Mouse (Mus musculus) hindbrain, embryonic 14.5 days (tissue): ENCODE measurements around the gene Muc13. TPM values are rescaled to one million over a fixed set of nuclear protein-coding genes. Genes with fewer than 3 reads are reported as not detected.

Experiments
- ATAC-seq: fragments of 200-750 bp; cut with Nextera tagmentation; 2 replicates; pipeline ENCODE4 v1.8.0; 2017; ENCODE audit warnings: moderate number of reproducible peaks, mild to moderate bottlenecking, moderate TSS enrichment, moderate library complexity; ENCODE audit not compliant: low FRiP score
- DNase-seq: peaks from one replicate; pipeline ENCODE4 v3.0.0-alpha.2; 2015; ENCODE audit warnings: low spot score
- H3K27ac ChIP-seq: fragments of 300-500 bp; sonication (generic); 2 replicates; pipeline ENCODE4 v1.5.1; 2014; ENCODE audit warnings: mild to moderate bottlenecking, moderate library complexity
- H3K27me3 ChIP-seq: fragments of 300-500 bp; sonication (generic); 2 replicates; pipeline ENCODE4 v1.6.1; 2014; ENCODE audit warnings: mild to moderate bottlenecking, low read length, mixed read lengths; ENCODE audit not compliant: control insufficient read depth, insufficient read depth
- H3K36me3 ChIP-seq: fragments of 300-500 bp; sonication (generic); replicated peaks from 2 replicates; pipeline ENCODE4 v1.6.1; 2014; ENCODE audit not compliant: control insufficient read depth, insufficient read depth
- H3K4me1 ChIP-seq: fragments of 300-500 bp; sonication (generic); replicated peaks from 2 replicates; pipeline ENCODE4 v1.6.1; 2014; ENCODE audit warnings: antibody characterized with exemption, low read length, mixed read lengths; ENCODE audit not compliant: control insufficient read depth, insufficient read depth
- H3K4me2 ChIP-seq: fragments of 300-500 bp; sonication (generic); replicated peaks from 2 replicates; pipeline ENCODE4 v1.6.1; 2014; ENCODE audit warnings: mild to moderate bottlenecking, moderate library complexity
- H3K4me3 ChIP-seq: fragments of 300-500 bp; sonication (generic); replicated peaks from 2 replicates; pipeline ENCODE4 v1.5.1; 2014; ENCODE audit warnings: mild to moderate bottlenecking, low read length
- H3K9ac ChIP-seq: fragments of 300-500 bp; sonication (generic); 2 replicates; pipeline ENCODE4 v1.6.1; 2014
- H3K9me3 ChIP-seq: fragments of 300-500 bp; sonication (generic); 2 replicates; pipeline ENCODE4 v1.6.1; 2016; ENCODE audit warnings: low read length; ENCODE audit not compliant: control insufficient read depth
- WGBS: fragments of 180-500 bp; shearing (Covaris S2); extraction: QIAGEN DNeasy Blood & Tissue Kit; methylation state at CpG from one replicate; pipeline ENCODE4 v1.1.7; 2014; 5-methylcytosine and 5-hydroxymethylcytosine counted together
- polyA plus RNA-seq: library from polyadenylated mRNA; unstranded; fragments of >200 nt; fragmentation: Nextera tagmentation; extraction: Ambion mirVana; gene quantifications from 2 replicates; pipeline ENCODE4 v1.2.1, GENCODE M21; 2014

The Muc13 gene
- polyA plus RNA-seq, 1 experiment from 2014 or later: not detected

DNA sequence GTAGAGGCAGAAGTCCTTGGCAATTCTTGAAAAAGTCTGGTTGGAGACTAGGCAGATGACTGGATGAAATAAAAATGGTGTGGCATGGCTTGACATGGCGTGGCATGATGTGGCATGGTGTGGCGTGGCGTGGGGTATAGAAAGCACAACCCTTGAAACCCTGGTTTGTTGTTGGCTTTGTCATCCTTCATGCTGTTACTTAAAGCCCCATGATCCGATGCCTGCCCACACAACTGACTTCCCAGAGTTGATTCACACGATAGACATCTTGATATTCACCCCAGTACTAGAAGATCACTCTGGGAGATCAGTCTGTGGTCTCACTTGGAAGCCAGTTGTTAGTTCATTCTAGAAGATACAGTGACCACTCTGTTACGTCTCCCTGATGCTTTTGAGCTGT is 16.2 kb upstream of the Muc13 start:
- Histone ChIP-seq H3K36me3 (no peaks in the 10 kb centered on the region), H3K9me3 (no peaks in the 10 kb centered on the region), H3K27me3 (no peaks in the 10 kb centered on the region), H3K27ac (no peak overlapping the region), H3K9ac (no peak overlapping the region), H3K4me2 (no peak overlapping the region), H3K4me1 (no peaks in the 10 kb centered on the region), H3K4me3 (no peak overlapping the region)
- WGBS: 92% methylated on average over 6 of the region's 6 CpGs
- DNase-seq (no peak), ATAC-seq (no peak)

DNA sequence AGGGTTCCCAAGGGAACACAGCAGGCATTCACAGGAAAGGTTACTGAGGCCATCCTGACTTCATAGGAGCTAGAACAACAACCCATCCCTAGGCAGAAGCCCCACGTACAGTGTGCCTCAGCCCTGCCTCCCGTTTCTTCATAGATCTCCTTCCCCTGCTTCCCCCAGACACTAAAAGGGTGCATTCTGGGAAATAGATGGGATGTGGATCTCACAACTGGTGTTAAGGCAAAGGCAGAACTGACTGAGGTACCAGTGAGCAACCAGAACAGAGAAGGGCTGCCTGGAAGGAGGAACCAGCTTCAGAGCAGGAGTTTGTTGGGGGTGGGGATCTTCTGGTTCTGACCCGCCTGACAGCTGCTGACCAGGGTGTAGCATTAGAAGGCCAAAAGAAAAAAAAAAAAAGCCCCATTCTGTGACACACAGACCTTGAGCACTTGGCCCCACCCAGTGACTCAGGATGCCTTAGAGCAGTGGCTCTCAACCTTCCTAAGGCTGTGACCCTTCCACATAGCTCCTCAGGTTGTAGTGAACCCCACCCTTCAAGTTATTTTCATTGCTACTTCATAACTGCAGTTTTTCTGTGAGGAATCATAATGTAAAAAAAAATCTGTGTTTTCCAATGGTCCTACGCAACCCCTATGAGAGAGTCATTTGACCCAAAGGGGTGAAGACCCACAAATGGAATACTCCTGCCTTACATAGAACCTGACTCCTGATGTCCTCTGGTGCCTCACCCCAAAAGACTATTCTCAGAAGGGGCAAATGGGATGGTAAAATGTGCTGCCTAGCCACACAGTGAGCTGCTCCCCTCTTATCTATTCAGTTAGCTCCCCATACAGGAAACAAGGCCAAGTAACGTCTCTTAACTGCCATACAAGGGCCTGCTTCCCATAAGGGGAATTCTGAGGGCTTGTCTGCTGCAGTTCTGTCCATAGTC is 11.8 kb upstream of the Muc13 start:
- ATAC-seq (no peak), DNase-seq (no peak)
- H3K9ac ChIP-seq: no peak overlapping the region
- H3K4me1 ChIP-seq: no peaks in the 10 kb centered on the region
- WGBS: 69% methylated on average over 5 of the region's 5 CpGs
- H3K36me3 ChIP-seq: no peaks in the 10 kb centered on the region
- no peaks in the 10 kb centered on the region for H3K27me3 ChIP-seq
- no peak overlapping the region for H3K4me2 ChIP-seq
- H3K27ac ChIP-seq: no peak overlapping the region
- H3K4me3 ChIP-seq: no peak overlapping the region
- H3K9me3 ChIP-seq: no peaks in the 10 kb centered on the region

DNA sequence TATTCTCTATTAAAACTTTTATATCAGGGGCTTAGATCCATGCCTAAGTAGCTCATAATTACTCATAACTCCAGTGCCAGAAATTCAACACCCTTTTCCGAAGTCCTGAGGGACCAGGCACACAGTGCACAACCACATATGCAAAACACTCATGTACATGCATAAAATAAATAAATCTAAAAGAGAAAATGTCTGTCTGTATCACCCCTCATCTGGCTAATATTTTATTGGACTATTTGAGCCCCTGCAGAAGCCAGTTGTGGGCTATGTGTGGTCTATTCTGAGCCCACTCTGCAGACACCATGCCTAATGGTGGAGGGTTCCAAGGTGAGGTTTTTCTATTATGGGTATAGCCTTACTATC is 11.1 kb upstream of the Muc13 start:
- DNase-seq (no peak), ATAC-seq (no peak)
- Histone ChIP-seq H3K9ac (no peak overlapping the region), H3K4me1 (no peaks in the 10 kb centered on the region), H3K36me3 (no peaks in the 10 kb centered on the region), H3K9me3 (no peaks in the 10 kb centered on the region), H3K4me3 (no peak overlapping the region), H3K4me2 (no peak overlapping the region), H3K27me3 (no peaks in the 10 kb centered on the region), H3K27ac (no peak overlapping the region)
- WGBS: 97% methylated on average over 1 of the region's 1 CpGs

DNA sequence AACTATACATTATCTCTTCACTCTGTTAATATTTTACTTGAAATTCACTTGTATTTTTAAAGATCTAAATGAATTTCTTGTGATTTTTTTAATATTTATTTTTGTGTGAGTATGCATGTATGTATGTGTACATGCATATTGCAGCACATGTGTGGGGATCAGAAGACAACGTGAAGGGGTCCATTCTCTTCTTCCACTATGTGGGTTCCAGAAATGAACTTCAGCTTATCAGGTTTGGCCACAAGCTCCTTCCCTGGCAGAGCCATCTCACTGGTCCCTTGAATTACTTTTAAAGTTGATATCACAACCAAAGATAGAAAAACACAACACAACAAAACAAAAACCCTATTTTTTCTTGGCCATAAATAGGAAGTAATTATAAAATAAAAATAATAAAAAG is 9.3 kb upstream of the Muc13 start:
- no peak overlapping the region for H3K9ac ChIP-seq
- H3K4me1 ChIP-seq: no peaks in the 10 kb centered on the region
- DNase-seq (no peak), ATAC-seq (no peak)
- no peak overlapping the region for H3K4me2 ChIP-seq
- H3K27me3 ChIP-seq: no peaks in the 10 kb centered on the region
- no peak overlapping the region for H3K27ac ChIP-seq
- no peaks in the 10 kb centered on the region for H3K36me3 ChIP-seq
- H3K4me3 ChIP-seq: no peak overlapping the region
- no peaks in the 10 kb centered on the region for H3K9me3 ChIP-seq
- WGBS: 88% methylated on average over 1 of the region's 1 CpGs

DNA sequence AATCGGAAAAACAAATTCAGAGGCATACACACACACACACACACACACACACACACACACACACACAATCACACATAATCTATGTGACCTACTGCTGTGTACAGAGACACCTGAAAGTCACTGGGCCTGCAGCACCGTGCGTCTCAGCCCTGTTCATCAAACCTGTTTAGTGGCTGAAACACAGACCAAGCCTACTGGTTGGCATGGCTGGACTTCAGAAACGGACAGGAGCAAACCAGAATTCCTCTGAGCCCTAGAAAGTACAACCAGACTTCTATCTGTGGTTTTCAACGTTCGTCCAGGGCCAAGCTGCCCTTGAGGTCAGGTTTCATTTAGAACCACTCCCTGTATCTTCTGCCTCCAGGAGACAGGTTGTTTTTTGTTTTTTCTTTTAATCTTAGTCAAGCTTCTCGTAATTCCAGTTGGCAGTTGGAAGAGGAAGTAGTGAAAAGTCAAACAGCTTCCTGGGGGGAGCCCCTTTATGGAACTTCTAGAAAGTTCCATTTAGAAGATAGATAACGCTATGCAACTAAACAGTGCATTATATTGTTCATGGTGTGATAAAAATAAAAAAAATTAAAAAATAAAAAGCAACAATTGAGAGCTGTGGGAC is 8.6 kb upstream of the Muc13 start:
- ATAC-seq (no peak), DNase-seq (no peak)

DNA sequence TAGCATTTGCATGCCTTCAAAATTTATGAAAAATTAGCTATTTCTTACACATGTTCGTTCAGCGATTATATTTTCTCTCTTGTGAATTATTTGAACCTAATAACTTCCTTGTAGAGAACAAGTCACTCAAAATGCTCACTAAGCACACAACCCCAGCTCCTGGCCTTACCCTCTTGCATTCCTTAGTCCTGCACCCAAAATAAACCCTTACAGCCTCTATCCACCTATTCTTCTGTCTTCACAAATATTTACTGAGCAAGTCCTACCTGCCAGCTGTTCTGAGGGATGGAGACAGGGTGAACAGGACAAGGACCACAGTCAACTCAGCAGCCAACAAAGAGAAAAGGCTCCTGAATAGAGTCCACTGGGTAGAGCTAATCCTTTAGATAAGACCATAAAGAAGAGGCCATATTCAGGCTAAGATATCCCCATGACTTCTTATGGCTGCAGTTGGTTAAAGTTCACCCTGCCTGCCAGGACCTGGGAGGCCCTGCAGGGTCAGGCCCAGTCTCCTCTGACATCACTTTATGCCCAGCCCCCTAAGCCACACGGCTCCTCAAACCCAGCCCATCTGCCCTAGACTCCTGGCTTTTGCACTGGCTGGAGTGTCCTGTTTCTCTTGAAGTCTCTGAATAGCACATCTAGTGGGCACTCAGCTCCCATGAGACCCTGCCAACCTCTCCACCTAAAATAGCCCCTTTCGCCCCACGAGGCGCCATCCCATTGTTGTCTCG is 7.0 kb upstream of the Muc13 start:
- Histone ChIP-seq H3K36me3 (no peaks in the 10 kb centered on the region), H3K9ac (no peak overlapping the region), H3K4me1 (no peaks in the 10 kb centered on the region), H3K27me3 (no peaks in the 10 kb centered on the region), H3K9me3 (no peaks in the 10 kb centered on the region), H3K27ac (no peak overlapping the region), H3K4me2 (no peak overlapping the region), H3K4me3 (no peak overlapping the region)
- 80% methylated on average over 7 of the region's 7 CpGs for WGBS
- DNase-seq: no peak
- ATAC-seq: no peak

More for the DNA sequence above, 8.6 kb upstream of the Muc13 start:
- no peaks in the 10 kb centered on the region for H3K4me1 ChIP-seq
- H3K27me3 ChIP-seq: no peaks in the 10 kb centered on the region
- no peak overlapping the region for H3K9ac ChIP-seq
- no peak overlapping the region for H3K4me2 ChIP-seq
- no peaks in the 10 kb centered on the region for H3K9me3 ChIP-seq
- H3K4me3 ChIP-seq: no peak overlapping the region
- no peaks in the 10 kb centered on the region for H3K36me3 ChIP-seq
- no peak overlapping the region for H3K27ac ChIP-seq
- WGBS: 83% methylated on average over 8 of the region's 8 CpGs

DNA sequence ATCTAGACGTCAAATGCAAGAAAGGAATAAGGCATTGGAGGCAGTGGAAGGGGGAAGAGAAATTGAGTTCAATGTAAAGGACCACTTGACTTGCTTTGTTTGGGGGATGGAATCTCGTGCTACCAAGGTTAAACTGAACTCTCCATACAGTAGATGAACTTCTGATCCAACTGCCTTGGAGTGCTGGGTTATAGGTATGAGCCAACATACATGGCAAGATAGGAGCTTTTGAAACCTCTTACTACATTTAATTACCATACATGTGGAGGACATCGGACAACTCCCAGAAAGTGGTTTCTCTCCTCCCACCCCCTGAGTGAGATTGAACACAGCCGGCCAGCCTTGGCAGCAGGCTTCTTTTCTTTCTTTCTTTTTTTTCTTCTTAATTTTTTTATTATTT is 1.3 kb downstream of the Muc13 start:
- DNase-seq: no peak
- H3K27me3 ChIP-seq: no peaks in the 10 kb centered on the region
- no peak overlapping the region for H3K9ac ChIP-seq
- H3K9me3 ChIP-seq: no peaks in the 10 kb centered on the region
- no peak overlapping the region for H3K4me2 ChIP-seq
- WGBS: 86% methylated on average over 4 of the region's 4 CpGs
- ATAC-seq: no peak
- H3K4me1 ChIP-seq: no peaks in the 10 kb centered on the region
- H3K27ac ChIP-seq: no peak overlapping the region
- H3K36me3 ChIP-seq: no peaks in the 10 kb centered on the region
- no peak overlapping the region for H3K4me3 ChIP-seq

DNA sequence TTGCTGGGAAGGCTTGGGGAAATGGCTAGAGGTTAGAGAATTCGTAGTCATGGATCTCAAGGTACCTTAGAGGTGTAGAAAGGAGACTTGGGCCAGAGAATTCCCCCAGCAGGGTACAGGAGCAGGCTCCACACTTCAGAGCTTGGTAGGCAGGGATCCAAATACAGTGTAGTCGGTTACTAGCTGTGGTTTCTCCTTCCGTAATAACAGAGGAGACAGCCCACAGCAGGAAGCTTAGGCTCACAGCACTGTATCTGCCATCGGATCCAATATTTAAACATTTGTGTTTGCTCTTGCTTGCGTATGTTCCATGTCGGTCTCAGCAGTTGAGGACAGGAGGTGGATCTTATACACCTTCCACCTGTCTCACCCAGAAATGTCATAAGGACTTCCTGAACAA is 2.0 kb downstream of the Muc13 start:
- Histone ChIP-seq H3K27me3 (no peaks in the 10 kb centered on the region), H3K36me3 (no peaks in the 10 kb centered on the region), H3K27ac (no peak overlapping the region), H3K4me1 (no peaks in the 10 kb centered on the region), H3K9me3 (no peaks in the 10 kb centered on the region), H3K4me3 (no peak overlapping the region), H3K9ac (no peak overlapping the region), H3K4me2 (no peak overlapping the region)
- 91% methylated on average over 6 of the region's 6 CpGs for WGBS
- ATAC-seq (no peak), DNase-seq (no peak)

DNA sequence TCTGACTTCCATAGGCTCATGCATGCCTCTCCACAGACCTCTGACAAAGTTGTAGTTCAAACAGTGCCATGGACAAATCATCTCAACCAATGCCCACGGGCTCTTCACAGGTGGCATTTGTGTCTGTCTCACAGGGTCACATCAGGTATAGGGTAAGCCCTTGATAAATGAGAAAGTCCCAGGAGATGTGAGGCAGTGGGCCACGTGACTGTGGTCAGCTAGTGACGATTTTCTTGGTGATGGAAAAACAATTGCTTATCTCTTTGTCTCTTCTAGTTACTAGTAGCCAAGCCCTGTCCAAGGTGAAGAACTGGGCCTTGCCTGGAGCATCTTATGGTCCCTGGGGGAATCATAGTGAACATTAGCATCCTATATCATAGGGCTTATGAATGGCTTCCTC is 2.9 kb downstream of the Muc13 start:
- no peaks in the 10 kb centered on the region for H3K9me3 ChIP-seq

More for the DNA sequence above, 2.9 kb downstream of the Muc13 start:
- WGBS: 87% methylated on average over 3 of the region's 3 CpGs
- Histone ChIP-seq H3K27me3 (no peaks in the 10 kb centered on the region), H3K4me3 (no peak overlapping the region), H3K36me3 (no peaks in the 10 kb centered on the region), H3K4me2 (no peak overlapping the region), H3K4me1 (no peaks in the 10 kb centered on the region), H3K27ac (no peak overlapping the region), H3K9ac (no peak overlapping the region)
- no peak for DNase-seq
- ATAC-seq: no peak
